Mouse (Mus musculus) kidney, embryonic 16.5 days (tissue): ENCODE results near the gene Lurap1l. TPM values are rescaled to one million over a fixed set of nuclear protein-coding genes. Genes with fewer than 3 reads are reported as not detected.

ENCODE experiments used
- ATAC-seq: fragments of 200-750 bp; cut with Nextera tagmentation; 2 replicates; pipeline ENCODE4 v1.8.0; 2017; ENCODE audit warnings: moderate TSS enrichment; ENCODE audit not compliant: low FRiP score, low TSS enrichment
- H3K27ac ChIP-seq: fragments of 300-500 bp; sonication (generic); 2 replicates; pipeline ENCODE4 v1.5.1; 2014; ENCODE audit warnings: low read length
- H3K27me3 ChIP-seq: fragments of 300-500 bp; sonication (generic); 2 replicates; pipeline ENCODE4 v1.6.1; 2014; ENCODE audit warnings: low read length, control low read depth, mixed read lengths; ENCODE audit not compliant: insufficient read depth
- H3K36me3 ChIP-seq: fragments of 300-500 bp; sonication (generic); 2 replicates; pipeline ENCODE4 v1.6.1; 2014; ENCODE audit warnings: low read length, control low read depth, mixed read lengths; ENCODE audit not compliant: insufficient read depth
- H3K4me1 ChIP-seq: fragments of 300-500 bp; sonication (generic); 2 replicates; pipeline ENCODE4 v1.6.1; 2014; ENCODE audit warnings: low read length, control low read depth, mixed read lengths; ENCODE audit not compliant: insufficient read depth
- H3K4me2 ChIP-seq: fragments of 300-500 bp; sonication (generic); replicated peaks from 2 replicates; pipeline ENCODE4 v1.6.1; 2014; ENCODE audit warnings: low read depth, low read length
- H3K4me3 ChIP-seq: fragments of 300-500 bp; sonication (generic); 2 replicates; pipeline ENCODE4 v1.5.1; 2014; ENCODE audit warnings: mild to moderate bottlenecking, low read length
- H3K9ac ChIP-seq: fragments of 300-500 bp; sonication (generic); replicated peaks from 2 replicates; pipeline ENCODE4 v1.6.1; 2014; ENCODE audit warnings: low read length
- H3K9me3 ChIP-seq: fragments of 300-500 bp; sonication (generic); 2 replicates; pipeline ENCODE4 v1.6.1; 2016; ENCODE audit warnings: low read length, control low read depth
- WGBS: fragments of 180-500 bp; shearing (Covaris S2); extraction: QIAGEN DNeasy Blood & Tissue Kit; methylation state at CpG from one replicate; pipeline ENCODE4 v1.1.7; 2014; 5-methylcytosine and 5-hydroxymethylcytosine counted together
- polyA plus RNA-seq: library from polyadenylated mRNA; unstranded; fragments of >200 nt; fragmentation: Nextera tagmentation; extraction: Ambion mirVana; gene quantifications from 2 replicates; pipeline ENCODE4 v1.2.1, GENCODE M21; 2015

Lurap1l gene
- polyA plus RNA-seq, 1 experiment from 2014 or later, result 15.5 TPM

DNA sequence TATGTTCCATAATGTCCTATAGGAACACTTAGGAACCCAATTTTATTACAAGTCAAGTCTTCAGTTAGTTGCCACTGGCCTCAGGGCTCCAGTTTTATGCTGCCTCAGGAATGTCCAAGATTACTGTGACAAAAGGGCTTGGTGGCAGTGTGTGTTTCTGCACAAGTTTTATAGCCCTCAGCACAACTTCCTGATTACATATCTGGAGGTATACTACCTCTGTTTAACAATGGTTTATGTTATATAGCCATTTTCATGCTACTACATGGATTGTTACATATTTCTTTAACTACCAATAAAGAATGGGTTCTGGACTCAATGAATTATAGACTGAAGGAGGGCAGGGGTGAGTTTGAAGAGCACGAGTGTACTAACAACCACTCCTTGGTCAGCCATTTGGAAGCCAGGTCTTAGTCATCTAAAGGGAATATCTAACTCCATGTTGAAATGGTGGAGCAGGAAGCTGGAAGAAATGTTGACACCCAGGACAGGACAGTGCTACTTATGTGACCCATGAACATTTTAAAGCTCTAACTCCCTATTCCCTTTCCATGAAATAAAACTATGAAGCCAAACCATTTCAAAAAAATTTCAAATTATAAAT is 28.3 kb upstream of the Lurap1l start:
- H3K27ac ChIP-seq, result no peak overlapping the region
- no peaks in the 10 kb centered on the region for H3K4me1 ChIP-seq
- no peak for ATAC-seq
- H3K9ac ChIP-seq, result no peak overlapping the region
- H3K9me3 ChIP-seq, result no peaks in the 10 kb centered on the region
- H3K27me3 ChIP-seq, result no peaks in the 10 kb centered on the region
- H3K36me3 ChIP-seq, result no peaks in the 10 kb centered on the region
- WGBS, result 78% methylated on average over 1 of the region's 1 CpGs
- no peak overlapping the region for H3K4me3 ChIP-seq
- no peak overlapping the region for H3K4me2 ChIP-seq

DNA sequence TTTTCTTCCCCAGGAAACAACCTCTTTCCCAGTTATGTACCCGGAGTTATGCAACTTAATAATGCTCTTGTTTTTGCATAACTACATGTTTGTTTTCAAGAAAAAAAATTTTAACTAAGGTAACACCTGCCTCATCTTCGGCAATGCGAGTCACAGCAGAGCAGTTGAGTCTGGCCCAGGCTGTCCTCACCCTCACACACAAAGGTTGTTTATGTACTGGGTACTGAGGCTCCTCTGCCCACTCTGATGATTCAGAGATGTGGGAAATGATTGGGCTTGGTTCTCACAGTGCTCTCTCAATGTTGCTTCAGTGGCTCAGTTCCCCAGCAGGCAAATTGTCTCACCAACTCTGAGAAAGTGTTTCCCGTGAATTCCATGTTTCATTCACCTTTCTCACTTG is 23.8 kb upstream of the Lurap1l start:
- Histone ChIP-seq H3K27me3 (no peaks in the 10 kb centered on the region), H3K9ac (no peak overlapping the region), H3K4me3 (no peak overlapping the region), H3K4me2 (no peak overlapping the region), H3K4me1 (no peaks in the 10 kb centered on the region), H3K27ac (no peak overlapping the region), H3K36me3 (no peaks in the 10 kb centered on the region), H3K9me3 (no peaks in the 10 kb centered on the region)
- 73% methylated on average over 4 of the region's 4 CpGs for WGBS
- ATAC-seq, result no peak

DNA sequence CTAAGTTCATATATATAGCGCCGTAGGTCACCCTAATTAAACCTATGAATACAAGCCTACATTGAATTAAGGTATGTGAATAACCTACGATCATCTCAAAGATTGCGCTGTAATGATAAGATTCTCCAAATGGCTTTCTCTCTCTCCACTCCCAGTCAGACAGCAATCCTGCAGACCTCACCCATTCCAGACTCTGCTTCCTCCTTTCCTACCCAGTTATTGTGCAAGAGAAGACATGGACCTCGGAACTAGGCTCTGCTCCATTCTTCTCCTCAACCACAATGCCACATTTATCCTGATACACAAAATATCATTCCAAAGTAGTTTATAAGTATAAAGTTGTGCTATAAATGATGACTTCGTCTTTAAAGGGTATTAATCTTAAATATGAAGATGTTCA is 19.4 kb upstream of the Lurap1l start:
- no peak overlapping the region for H3K27ac ChIP-seq
- WGBS, result 92% methylated on average over 6 of the region's 6 CpGs
- no peak for ATAC-seq

DNA sequence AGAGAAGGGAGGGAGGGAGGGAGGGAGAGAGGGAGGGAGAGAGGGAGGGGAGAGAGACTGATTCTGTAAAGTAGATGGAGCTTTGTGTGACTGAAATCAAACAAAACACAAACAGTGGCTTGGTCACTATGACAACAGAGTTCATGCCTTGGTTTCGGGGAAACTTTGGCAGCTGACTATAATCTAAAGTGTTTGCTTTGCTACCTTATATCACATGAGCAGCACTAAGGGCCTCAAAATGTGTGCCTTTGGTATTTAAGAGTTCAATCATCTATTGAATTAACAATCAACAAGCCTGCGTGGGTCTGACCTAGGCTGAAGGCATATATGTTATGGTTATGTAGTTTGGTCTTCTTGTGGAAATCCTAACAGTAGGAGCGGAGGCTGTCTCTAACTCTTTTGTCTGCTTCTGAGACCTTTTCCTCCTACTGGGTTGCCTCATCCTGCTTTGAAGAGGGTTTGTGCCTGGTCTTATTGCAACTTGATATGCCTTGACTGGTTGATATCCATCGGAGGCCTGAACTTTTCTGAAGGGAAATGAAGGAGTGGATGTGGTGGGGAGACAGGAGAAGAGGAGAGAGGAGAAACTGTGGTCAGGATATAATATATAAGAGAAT is 15.1 kb upstream of the Lurap1l start:
- WGBS, result 42% methylated on average over 4 of the region's 4 CpGs
- H3K4me1 ChIP-seq, result no peaks in the 10 kb centered on the region
- H3K27me3 ChIP-seq, result no peaks in the 10 kb centered on the region
- H3K9ac ChIP-seq, result no peak overlapping the region
- H3K9me3 ChIP-seq, result no peaks in the 10 kb centered on the region
- H3K4me3 ChIP-seq, result no peak overlapping the region
- H3K36me3 ChIP-seq, result no peaks in the 10 kb centered on the region
- no peak for ATAC-seq
- H3K27ac ChIP-seq, result no peak overlapping the region
- no peak overlapping the region for H3K4me2 ChIP-seq

More for the DNA sequence above, 19.4 kb upstream of the Lurap1l start:
- H3K9ac ChIP-seq, result no peak overlapping the region
- no peaks in the 10 kb centered on the region for H3K27me3 ChIP-seq
- H3K4me3 ChIP-seq, result no peak overlapping the region
- H3K36me3 ChIP-seq, result no peaks in the 10 kb centered on the region
- H3K4me1 ChIP-seq, result no peaks in the 10 kb centered on the region
- no peaks in the 10 kb centered on the region for H3K9me3 ChIP-seq
- H3K4me2 ChIP-seq, result no peak overlapping the region

DNA sequence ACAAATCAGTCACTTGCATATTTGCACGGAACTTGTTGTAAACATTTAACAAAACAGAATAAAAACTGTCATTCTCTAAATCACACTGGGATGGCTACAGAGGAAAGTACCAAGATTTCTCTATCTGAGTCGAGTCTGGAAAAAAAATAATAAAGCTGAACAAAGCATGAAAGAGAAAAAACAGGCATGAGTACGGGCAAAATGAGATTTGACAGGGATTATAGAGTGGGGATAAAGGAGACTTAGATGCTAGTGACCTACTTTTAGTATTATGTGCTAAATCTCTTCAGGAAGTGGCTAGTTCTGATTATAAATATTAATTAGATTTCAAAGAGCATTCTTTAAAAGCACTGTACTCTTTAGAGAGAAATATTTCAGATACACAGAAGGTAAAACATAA is 3.7 kb upstream of the Lurap1l start:
- Histone ChIP-seq H3K27ac (no peak overlapping the region), H3K36me3 (no peaks in the 10 kb centered on the region), H3K4me2 (no peak overlapping the region), H3K4me1 (no peaks in the 10 kb centered on the region), H3K9ac (no peak overlapping the region), H3K4me3 (no peak overlapping the region), H3K27me3 (no peaks in the 10 kb centered on the region), H3K9me3 (no peaks in the 10 kb centered on the region)
- WGBS, result 66% methylated on average over 3 of the region's 3 CpGs
- no peak for ATAC-seq

DNA sequence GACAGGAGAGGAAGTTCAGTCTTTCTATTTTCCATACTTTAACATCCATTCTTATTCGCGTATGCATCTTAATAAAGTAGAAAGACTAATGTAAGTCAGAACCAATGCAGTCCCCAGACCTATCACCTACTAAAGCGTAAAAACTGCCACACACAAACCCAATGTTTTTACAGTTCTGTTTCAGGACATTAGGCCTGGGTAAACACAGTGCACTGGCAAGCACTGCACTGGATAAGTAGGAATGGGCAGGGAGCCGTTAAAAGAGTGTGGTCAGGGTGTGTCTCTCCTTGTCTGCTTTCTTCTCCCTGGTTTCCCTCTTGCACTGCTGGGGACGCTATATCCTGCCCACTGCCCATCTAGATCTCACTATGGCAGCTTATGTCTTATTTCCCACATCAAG is 2.5 kb upstream of the Lurap1l start:
- no peak overlapping the region for H3K4me3 ChIP-seq
- no peak for ATAC-seq
- WGBS, result 55% methylated on average over 5 of the region's 5 CpGs
- no peak overlapping the region for H3K4me2 ChIP-seq
- H3K4me1 ChIP-seq, result peaks cover 4% of the 10 kb centered on the region; the same call in 1 of the 2 replicates
- H3K27me3 ChIP-seq, result no peaks in the 10 kb centered on the region
- no peaks in the 10 kb centered on the region for H3K36me3 ChIP-seq
- no peak overlapping the region for H3K9ac ChIP-seq
- no peaks in the 10 kb centered on the region for H3K9me3 ChIP-seq
- no peak overlapping the region for H3K27ac ChIP-seq

DNA sequence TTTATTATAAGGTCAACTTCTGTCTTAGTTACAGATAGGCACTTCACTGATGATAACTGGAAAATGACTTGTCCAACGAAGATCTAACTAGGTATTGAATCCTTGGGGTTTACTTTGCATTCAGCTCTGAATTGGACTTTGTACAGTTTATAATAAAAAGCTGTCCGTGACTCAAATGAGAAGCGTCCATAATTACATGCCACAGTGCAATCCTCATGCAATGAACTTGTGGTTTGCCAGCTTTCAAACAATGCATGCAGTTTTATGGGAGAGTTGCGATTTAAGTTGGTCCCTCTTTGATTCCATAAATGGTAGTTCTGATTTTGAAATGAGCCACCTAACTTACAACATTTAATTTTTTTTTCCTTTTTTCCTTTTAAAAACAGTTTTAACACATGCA is 1.5 kb upstream of the Lurap1l start:
- Histone ChIP-seq H3K36me3 (no peaks in the 10 kb centered on the region), H3K4me3 (no peak overlapping the region), H3K9me3 (no peaks in the 10 kb centered on the region), H3K4me1 (peaks cover 7% of the 10 kb centered on the region; the same call in 1 of the 2 replicates), H3K27me3 (no peaks in the 10 kb centered on the region), H3K27ac (no peak overlapping the region), H3K9ac (no peak overlapping the region), H3K4me2 (no peak overlapping the region)
- 90% methylated on average over 4 of the region's 4 CpGs for WGBS
- ATAC-seq, result no peak

DNA sequence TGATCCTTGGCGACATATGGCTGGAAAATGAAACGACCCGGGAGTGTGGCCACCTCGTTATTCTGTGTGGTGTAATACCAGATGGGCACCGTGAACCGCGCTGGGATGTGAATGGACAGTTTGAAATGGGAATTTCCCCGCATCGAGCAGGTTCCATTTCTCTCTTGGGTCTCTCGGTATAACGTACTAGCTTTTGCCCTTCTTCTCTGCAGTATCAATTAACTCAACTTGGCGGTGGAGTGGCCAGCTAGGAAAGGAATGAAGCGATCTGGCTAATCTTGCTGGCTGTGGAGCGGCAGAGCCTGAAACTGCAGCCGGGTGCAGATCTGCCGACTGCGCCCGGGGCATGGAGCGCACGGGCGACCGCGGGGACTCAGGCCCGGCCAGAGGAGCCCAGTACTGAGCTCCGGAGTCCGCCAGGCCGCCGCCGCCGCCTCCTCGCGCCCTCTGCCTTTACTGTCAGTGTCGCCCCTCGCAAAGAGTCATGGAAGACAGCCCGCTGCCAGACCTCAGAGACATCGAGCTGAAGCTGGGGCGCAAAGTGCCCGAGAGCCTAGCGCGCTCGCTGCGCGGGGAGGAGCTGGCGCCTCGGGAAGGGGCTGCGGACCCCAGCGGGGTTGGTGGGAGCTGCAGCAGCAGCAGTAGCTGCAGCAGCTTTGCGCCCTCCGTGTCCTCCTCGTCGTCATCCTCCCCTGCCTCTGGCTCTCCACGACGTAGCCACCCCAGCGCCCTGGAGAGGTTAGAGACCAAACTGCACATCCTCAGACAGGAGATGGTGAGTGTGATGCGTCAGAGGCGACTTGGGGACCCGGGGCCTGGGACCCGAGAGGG is 640 bp downstream of the Lurap1l start:
- Histone ChIP-seq H3K9ac (peak overlapping the region; percentile 90), H3K4me1 (peaks cover 11% of the 10 kb centered on the region; the same call in 1 of the 2 replicates), H3K4me2 (peak overlapping the region; percentile 72), H3K27ac (peak overlapping the region; percentile 95), H3K36me3 (no peaks in the 10 kb centered on the region), H3K4me3 (peak overlapping the region; percentile 84), H3K27me3 (no peaks in the 10 kb centered on the region), H3K9me3 (no peaks in the 10 kb centered on the region)
- ATAC-seq, result peak; percentile 76
- under 1% methylated on average over 55 of the region's 58 CpGs for WGBS

DNA sequence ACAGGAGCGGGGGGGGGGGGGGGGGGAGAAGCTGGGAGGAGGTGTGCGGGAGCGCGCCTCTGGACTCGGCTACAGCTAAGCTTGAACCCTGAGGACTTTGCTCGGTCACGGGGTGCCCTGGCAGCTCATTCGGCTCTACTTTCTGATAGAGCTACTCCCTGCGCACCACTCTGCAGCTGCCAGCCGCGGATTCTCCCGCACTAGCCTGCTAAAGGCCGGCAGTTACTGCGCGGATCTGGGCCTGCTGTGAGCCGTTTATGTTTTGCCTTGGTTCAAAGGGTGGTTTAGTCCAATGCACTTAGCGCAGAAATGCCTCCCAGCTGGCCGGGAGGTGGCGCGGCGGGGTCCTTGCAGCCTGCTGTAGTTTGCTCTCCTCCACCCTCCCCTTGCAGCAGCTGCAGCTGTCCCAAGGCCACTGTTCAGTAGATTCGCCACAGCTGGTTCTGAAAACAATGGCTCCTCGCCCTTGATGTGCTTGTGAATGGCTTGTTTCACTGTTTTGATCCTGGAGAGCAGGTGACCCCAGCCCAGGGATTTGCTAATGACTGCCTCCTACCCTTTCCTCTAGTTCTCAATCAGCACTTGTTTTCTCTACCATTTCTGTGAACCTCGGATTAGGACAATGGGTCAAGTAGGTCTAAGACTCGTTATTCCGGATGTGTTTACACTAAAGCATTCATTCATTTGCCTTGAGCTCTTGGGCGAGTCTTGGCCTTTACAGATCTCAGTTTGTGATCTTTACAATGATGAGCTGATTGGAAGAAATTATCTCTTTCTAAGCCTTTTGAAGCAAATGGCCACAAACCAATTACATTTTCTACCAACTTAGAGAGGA is 1.5 kb downstream of the Lurap1l start:
- H3K27me3 ChIP-seq, result no peaks in the 10 kb centered on the region
- H3K9me3 ChIP-seq, result no peaks in the 10 kb centered on the region
- peak overlapping the region; percentile 95 for H3K27ac ChIP-seq
- H3K4me3 ChIP-seq, result peak overlapping the region; percentile 84
- under 1% methylated on average over 26 of the region's 27 CpGs for WGBS
- H3K9ac ChIP-seq, result peak overlapping the region; percentile 90
- H3K4me1 ChIP-seq, result peaks cover 11% of the 10 kb centered on the region; the same call in 1 of the 2 replicates
- no peaks in the 10 kb centered on the region for H3K36me3 ChIP-seq
- peak overlapping the region; percentile 72 for H3K4me2 ChIP-seq
- peak; percentile 95 for ATAC-seq
